Mouse (Mus musculus): ENCODE data around the gene Crygc. TPM values are rescaled to one million over a fixed set of nuclear protein-coding genes. Genes with fewer than 3 reads are reported as not detected.
"Not testable (repeated sequence)": the region's sequence is repeated elsewhere in the genome, so short reads cannot be mapped to it uniquely, and the experiment has no call there.

Gene Crygc
- polyA plus RNA-seq, 1 experiment from 2014 or later: not detected

GRCm38 (mm10) chr1:65096953-65097352, 23.5 kb upstream of the Crygc start:
- 83% methylated on average over 3 of the region's 3 CpGs for WGBS
- no peak for ATAC-seq (replicated peaks)

GRCm38 (mm10) chr1:65091566-65091965, 18.1 kb upstream of the Crygc start:
- no peak overlapping the region for H3K9ac ChIP-seq (replicated peaks)
- no peaks in the 10 kb centered on the region for H3K27me3 ChIP-seq
- no peaks in the 10 kb centered on the region for H3K36me3 ChIP-seq
- ATAC-seq (replicated peaks): no peak
- H3K4me2 ChIP-seq (replicated peaks): no peak overlapping the region
- no peaks in the 10 kb centered on the region for H3K9me3 ChIP-seq
- WGBS: 94% methylated on average over 3 of the region's 3 CpGs
- H3K4me3 ChIP-seq: no peak overlapping the region
- H3K4me1 ChIP-seq: no peaks in the 10 kb centered on the region
- H3K27ac ChIP-seq (replicated peaks): no peak overlapping the region

More at GRCm38 (mm10) chr1:65096953-65097352, 23.5 kb upstream of the Crygc start:
- Histone ChIP-seq H3K4me2 (replicated peaks) (no peak overlapping the region), H3K4me3 (no peak overlapping the region), H3K36me3 (no peaks in the 10 kb centered on the region), H3K27me3 (no peaks in the 10 kb centered on the region), H3K4me1 (no peaks in the 10 kb centered on the region), H3K9me3 (no peaks in the 10 kb centered on the region), H3K27ac (replicated peaks) (no peak overlapping the region), H3K9ac (replicated peaks) (no peak overlapping the region)

GRCm38 (mm10) chr1:65090370-65090769, 16.9 kb upstream of the Crygc start:
- Histone ChIP-seq H3K27me3 (no peaks in the 10 kb centered on the region), H3K4me3 (no peak overlapping the region), H3K9me3 (no peaks in the 10 kb centered on the region), H3K27ac (replicated peaks) (no peak overlapping the region), H3K4me1 (no peaks in the 10 kb centered on the region), H3K36me3 (no peaks in the 10 kb centered on the region), H3K4me2 (replicated peaks) (no peak overlapping the region), H3K9ac (replicated peaks) (no peak overlapping the region)
- 79% methylated on average over 2 of the region's 2 CpGs for WGBS
- ATAC-seq (replicated peaks): no peak

DNA sequence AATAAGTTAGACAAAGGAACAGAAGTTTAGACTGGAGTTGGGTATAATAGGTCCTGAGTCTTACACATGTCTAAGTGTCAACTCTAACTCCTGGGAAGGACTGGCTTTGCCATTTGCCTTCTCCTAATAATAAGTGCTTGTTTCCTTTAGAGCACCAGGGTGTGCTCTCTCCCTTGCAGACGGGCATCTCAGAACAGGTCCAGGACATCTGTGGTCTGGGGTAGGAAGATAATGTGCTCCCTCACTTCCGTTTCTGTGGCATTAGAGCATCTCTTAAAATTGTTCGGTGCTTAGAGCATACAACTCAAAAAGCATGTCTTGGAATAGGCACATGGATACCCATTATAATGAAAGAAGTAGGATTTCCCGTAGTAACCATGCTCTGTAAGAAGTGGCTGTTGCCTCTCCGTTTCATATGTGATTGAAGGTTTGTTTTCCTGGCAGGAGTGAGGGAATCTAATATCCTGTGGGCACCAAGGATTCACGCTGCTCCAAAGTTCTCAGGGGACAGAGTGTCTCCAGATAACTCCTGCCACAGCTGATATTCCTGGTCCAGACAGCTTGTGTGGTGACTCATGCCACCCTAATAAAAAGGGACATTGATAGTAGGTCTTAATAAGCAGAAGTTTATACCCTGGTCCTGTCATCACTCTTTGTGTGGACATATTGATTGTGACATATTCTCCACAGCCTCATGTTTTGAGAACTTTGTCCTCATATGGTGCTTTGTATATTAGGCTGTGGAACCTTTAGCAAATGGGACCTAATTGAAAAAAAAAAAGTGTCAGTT, 15.3 kb upstream of the Crygc start:
- no peak overlapping the region for H3K4me2 ChIP-seq (replicated peaks)

DNA sequence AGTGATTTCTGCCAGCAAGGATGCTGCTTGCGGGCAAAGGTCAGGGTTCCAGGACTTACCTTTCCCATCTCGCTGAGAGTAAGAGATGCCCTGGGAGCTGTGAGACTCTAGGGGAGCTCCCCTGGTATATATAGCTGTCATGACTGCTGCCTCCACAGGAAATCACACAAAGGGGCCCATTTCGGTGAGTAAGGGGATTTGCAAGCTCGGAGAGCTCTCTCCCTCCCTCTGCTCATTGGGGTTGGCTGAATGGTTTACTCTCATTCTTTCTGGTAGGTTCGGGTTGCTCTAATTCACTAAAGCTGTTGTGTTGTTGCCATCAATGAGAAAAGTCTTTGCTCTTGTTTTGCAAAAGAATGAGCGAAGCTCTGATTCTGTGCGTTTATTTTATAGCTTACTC, 8.7 kb upstream of the Crygc start, which contains the start of gene Crygb:
Gene Crygb, minus strand, starts transcription at position 101 of the 400 bp plus-strand sequence.
- no peaks in the 10 kb centered on the region for H3K27me3 ChIP-seq
- H3K4me3 ChIP-seq: no peak within 1 kb of the TSS
- ATAC-seq (replicated peaks): no peak
- no peak within 1 kb of the TSS for H3K4me2 ChIP-seq (replicated peaks)
- no peaks in the 10 kb centered on the region for H3K36me3 ChIP-seq
- no peak within 1 kb of the TSS for H3K9ac ChIP-seq (replicated peaks)
- WGBS: 26% methylated on average over 7 of the region's 7 CpGs
- no peaks in the 10 kb centered on the region for H3K4me1 ChIP-seq
- H3K27ac ChIP-seq (replicated peaks): no peak within 1 kb of the TSS
- no peaks in the 10 kb centered on the region for H3K9me3 ChIP-seq

More for the DNA sequence above, 15.3 kb upstream of the Crygc start:
- no peak for ATAC-seq (replicated peaks)
- Histone ChIP-seq H3K36me3 (no peaks in the 10 kb centered on the region), H3K9ac (replicated peaks) (no peak overlapping the region), H3K4me3 (no peak overlapping the region), H3K27ac (replicated peaks) (no peak overlapping the region), H3K9me3 (no peaks in the 10 kb centered on the region), H3K4me1 (no peaks in the 10 kb centered on the region), H3K27me3 (no peaks in the 10 kb centered on the region)
- WGBS: 82% methylated on average over 6 of the region's 6 CpGs

DNA sequence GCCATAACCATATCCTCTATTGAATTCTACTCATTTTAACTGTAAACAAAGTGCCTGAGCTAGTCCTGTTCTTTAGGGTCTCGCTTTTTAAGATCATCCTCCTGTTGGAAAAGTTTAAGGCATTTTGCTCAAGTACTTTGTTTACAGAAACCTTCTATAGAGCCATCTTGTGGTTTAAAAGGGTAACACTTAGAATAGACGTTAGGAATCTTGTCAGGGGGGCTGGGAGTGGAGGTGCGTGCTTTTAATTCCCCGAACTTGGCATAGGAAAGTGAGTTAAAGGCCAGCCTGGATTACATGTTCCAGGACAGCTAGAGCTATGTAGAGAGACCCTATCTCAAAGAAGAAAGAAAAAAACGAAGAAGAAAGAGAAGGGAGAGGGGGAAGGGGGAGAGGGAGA, 2.1 kb upstream of the Crygc start:
- 19% methylated on average over 5 of the region's 5 CpGs for WGBS
- Histone ChIP-seq H3K27ac (replicated peaks) (no peak overlapping the region), H3K4me2 (replicated peaks) (no peak overlapping the region), H3K9ac (replicated peaks) (no peak overlapping the region), H3K9me3 (no peaks in the 10 kb centered on the region), H3K27me3 (no peaks in the 10 kb centered on the region), H3K4me3 (no peak overlapping the region), H3K4me1 (no peaks in the 10 kb centered on the region), H3K36me3 (no peaks in the 10 kb centered on the region)
- ATAC-seq (replicated peaks): no peak

GRCm38 (mm10) chr1:65067842-65068241, 5.6 kb downstream of the Crygc start:
- no peaks in the 10 kb centered on the region for H3K4me1 ChIP-seq
- no peak overlapping the region for H3K27ac ChIP-seq (replicated peaks)
- no peak overlapping the region for H3K4me3 ChIP-seq
- ATAC-seq (replicated peaks): no peak
- H3K27me3 ChIP-seq: no peaks in the 10 kb centered on the region
- no peak overlapping the region for H3K9ac ChIP-seq (replicated peaks)
- H3K36me3 ChIP-seq: no peaks in the 10 kb centered on the region
- no peaks in the 10 kb centered on the region for H3K9me3 ChIP-seq
- H3K4me2 ChIP-seq (replicated peaks): no peak overlapping the region

DNA sequence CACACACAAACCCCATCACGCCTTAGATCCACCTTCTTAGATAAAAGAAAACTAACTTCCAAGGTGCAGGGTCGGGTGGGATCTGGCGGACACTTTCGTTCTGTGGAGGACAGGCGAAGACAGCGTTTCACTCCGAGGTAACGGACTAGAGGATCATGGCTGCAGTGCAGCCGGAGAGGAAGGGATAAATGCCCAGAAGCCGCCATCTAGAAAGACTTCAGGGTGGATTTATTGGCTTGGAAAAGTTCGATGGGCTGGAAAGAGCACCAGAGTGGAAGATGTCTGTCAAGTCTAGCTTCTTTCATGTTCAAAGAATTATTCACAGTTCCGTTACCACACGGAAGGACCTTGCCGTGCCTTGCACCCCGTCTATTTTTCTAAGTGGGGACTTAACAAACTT, 9.3 kb downstream of the Crygc start:
- ATAC-seq (replicated peaks): no peak
- no peak overlapping the region for H3K4me3 ChIP-seq
- no peak overlapping the region for H3K4me2 ChIP-seq (replicated peaks)
- H3K4me1 ChIP-seq: no peaks in the 10 kb centered on the region
- no peaks in the 10 kb centered on the region for H3K36me3 ChIP-seq
- H3K27me3 ChIP-seq: no peaks in the 10 kb centered on the region
- 77% methylated on average over 15 of the region's 15 CpGs for WGBS
- H3K27ac ChIP-seq (replicated peaks): no peak overlapping the region
- H3K9ac ChIP-seq (replicated peaks): no peak overlapping the region
- no peaks in the 10 kb centered on the region for H3K9me3 ChIP-seq

GRCm38 (mm10) chr1:65063352-65063751, 10.1 kb downstream of the Crygc start, which contains the start of gene Crygd:
TSS of gene Crygd (minus strand) at chr1:65063452.
- ATAC-seq (replicated peaks): no peak
- H3K36me3 ChIP-seq: no peaks in the 10 kb centered on the region
- H3K27me3 ChIP-seq: no peaks in the 10 kb centered on the region
- no peak within 1 kb of the TSS for H3K4me3 ChIP-seq
- no peaks in the 10 kb centered on the region for H3K9me3 ChIP-seq
- no peaks in the 10 kb centered on the region for H3K4me1 ChIP-seq
- WGBS: 26% methylated on average over 8 of the region's 8 CpGs
- no peak within 1 kb of the TSS for H3K4me2 ChIP-seq (replicated peaks)
- no peak within 1 kb of the TSS for H3K27ac ChIP-seq (replicated peaks)
- H3K9ac ChIP-seq (replicated peaks): no peak within 1 kb of the TSS

- ATAC-seq (replicated peaks): no peak
- no peaks in the 10 kb centered on the region for H3K9me3 ChIP-seq
- no peak overlapping the region for H3K4me2 ChIP-seq (replicated peaks)
- 26% methylated on average over 2 of the region's 2 CpGs for WGBS
- H3K27ac ChIP-seq (replicated peaks): no peak overlapping the region
- no peaks in the 10 kb centered on the region for H3K4me1 ChIP-seq
- no peaks in the 10 kb centered on the region for H3K27me3 ChIP-seq
- H3K4me3 ChIP-seq: no peak overlapping the region
- H3K36me3 ChIP-seq: no peaks in the 10 kb centered on the region
- no peak overlapping the region for H3K9ac ChIP-seq (replicated peaks)
Measured at GRCm38 (mm10) chr1:65052140-65052539, 21.3 kb downstream of the Crygc start.

GRCm38 (mm10) chr1:65051696-65052095, 21.8 kb downstream of the Crygc start:
- WGBS: 50% methylated on average over 7 of the region's 7 CpGs
- Histone ChIP-seq H3K36me3 (no peaks in the 10 kb centered on the region), H3K4me3 (no peak overlapping the region), H3K9me3 (no peaks in the 10 kb centered on the region), H3K27ac (replicated peaks) (no peak overlapping the region), H3K9ac (replicated peaks) (no peak overlapping the region), H3K4me1 (no peaks in the 10 kb centered on the region), H3K27me3 (no peaks in the 10 kb centered on the region), H3K4me2 (replicated peaks) (no peak overlapping the region)
- no peak for ATAC-seq (replicated peaks)

- not testable (repeated sequence) for H3K9me3 ChIP-seq; H3K4me3 ChIP-seq; H3K4me1 ChIP-seq; H3K27ac ChIP-seq (replicated peaks); H3K4me2 ChIP-seq (replicated peaks); H3K27me3 ChIP-seq; H3K9ac ChIP-seq (replicated peaks); H3K36me3 ChIP-seq; ATAC-seq (replicated peaks)
- 23% methylated on average over 10 of the region's 12 CpGs for WGBS
Measured at GRCm38 (mm10) chr1:65050952-65051351, 22.5 kb downstream of the Crygc start, which contains the start of gene Cryge. TSS of gene Cryge (minus strand) at chr1:65051149.

DNA sequence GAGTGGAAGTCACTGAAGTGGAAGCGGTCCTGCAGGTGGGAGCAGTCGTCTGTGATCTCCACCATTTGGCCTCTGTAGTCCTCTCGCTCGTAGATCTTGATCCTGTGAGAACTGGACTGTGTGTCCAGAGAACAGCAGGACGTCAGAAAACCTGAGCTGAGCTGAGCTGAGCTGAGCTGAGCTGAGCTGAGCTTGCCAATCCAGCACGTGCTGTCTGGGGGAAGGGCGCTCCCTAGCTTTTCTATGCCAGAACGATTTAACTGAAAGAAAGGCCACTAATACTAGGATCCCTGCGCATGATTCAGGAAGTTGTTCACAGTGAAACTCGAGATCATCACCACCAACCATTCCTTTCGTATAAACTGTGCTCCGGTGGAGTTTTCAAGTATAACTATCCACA, 24.7 kb downstream of the Crygc start:
- ATAC-seq (replicated peaks): no peak
- no peak overlapping the region for H3K9ac ChIP-seq (replicated peaks)
- H3K27me3 ChIP-seq: no peaks in the 10 kb centered on the region
- no peaks in the 10 kb centered on the region for H3K36me3 ChIP-seq
- H3K9me3 ChIP-seq: no peaks in the 10 kb centered on the region
- H3K4me1 ChIP-seq: no peaks in the 10 kb centered on the region
- H3K27ac ChIP-seq (replicated peaks): no peak overlapping the region
- WGBS: 47% methylated on average over 12 of the region's 12 CpGs
- no peak overlapping the region for H3K4me2 ChIP-seq (replicated peaks)
- no peak overlapping the region for H3K4me3 ChIP-seq
